Mouse (Mus musculus) ES-E14 (cell line): ENCODE measurements around the gene Hhipl1. TPM values are rescaled to one million over a fixed set of nuclear protein-coding genes. Genes with fewer than 3 reads are reported as not detected.
A peak's percentile ranks its signal among the peaks of the same experiment; 100 is the strongest.

ENCODE experiments used
- DNase-seq: peaks from one replicate; pipeline ENCODE4 v3.0.0-alpha.2; 2013; ENCODE audit warnings: low read depth, low spot score
- H3K27ac ChIP-seq: 2 replicates; pipeline ENCODE4 v1.5.1; 2012; ENCODE audit warnings: low read depth, mild to moderate bottlenecking, low read length, moderate library complexity, mixed read lengths; ENCODE audit not compliant: poor library complexity, insufficient read depth, severe bottlenecking
- H3K36me3 ChIP-seq: 2 replicates; pipeline ENCODE4 v1.6.1; 2012; ENCODE audit warnings: mild to moderate bottlenecking, low read length, moderate library complexity, mixed read lengths; ENCODE audit not compliant: control insufficient read depth, poor library complexity, insufficient read depth, severe bottlenecking
- H3K4me1 ChIP-seq, 2 experiments: fragments of 150-350 bp in 1 of 2; sonication (generic) in 1 of 2; 2 replicates each; pipeline ENCODE4 v1.6.1; 2012; ENCODE audit warnings: low read length in 2 of 2, mild to moderate bottlenecking in 1 of 2, mixed read lengths in 1 of 2; ENCODE audit not compliant: control insufficient read depth in 2 of 2, insufficient read depth in 2 of 2, poor library complexity in 1 of 2
- H3K4me3 ChIP-seq, 2 experiments: fragments of 150-350 bp in 1 of 2; sonication (generic) in 1 of 2; 2 replicates each; pipeline ENCODE4 v1.5.1; 2012; ENCODE audit warnings: low read length in 2 of 2, low read depth in 1 of 2, mild to moderate bottlenecking in 1 of 2, mixed read lengths in 1 of 2; ENCODE audit not compliant: insufficient read depth in 1 of 2, poor library complexity in 1 of 2, severe bottlenecking in 1 of 2
- H3K9ac ChIP-seq: 2 replicates; pipeline ENCODE4 v1.6.1; 2012; ENCODE audit warnings: low read depth, mild to moderate bottlenecking, low read length, mixed read lengths; ENCODE audit not compliant: poor library complexity, insufficient read depth, severe bottlenecking
- H3K9me3 ChIP-seq: fragments of 150-350 bp; sonication (generic); 2 replicates; pipeline ENCODE4 v1.6.1; 2012; ENCODE audit warnings: low read depth, mild to moderate bottlenecking, low read length; ENCODE audit not compliant: control insufficient read depth, insufficient read depth
- CHD2 ChIP-seq: IDR thresholded peaks from 2 replicates; pipeline ENCODE4 v1.6.1; 2014; ENCODE audit warnings: mild to moderate bottlenecking, low read depth, low read length, inconsistent platforms
- HCFC1 ChIP-seq: IDR thresholded peaks from 2 replicates; pipeline ENCODE4 v1.6.1; 2012; ENCODE audit warnings: low read length, inconsistent platforms, borderline replicate concordance; ENCODE audit not compliant: insufficient read depth
- MAFK ChIP-seq: IDR thresholded peaks from 2 replicates; pipeline ENCODE4 v1.6.1; 2014; ENCODE audit warnings: mild to moderate bottlenecking, low read depth, low read length, inconsistent platforms; ENCODE audit not compliant: insufficient read depth
- ZC3H11A ChIP-seq: IDR thresholded peaks from 2 replicates; pipeline ENCODE4 v1.6.1; 2012; ENCODE audit warnings: low read depth, mild to moderate bottlenecking, inconsistent platforms, low read length, borderline replicate concordance
- ZNF384 ChIP-seq: IDR thresholded peaks from 2 replicates; pipeline ENCODE4 v1.6.1; 2012; ENCODE audit warnings: low read depth, low read length, inconsistent platforms
- in situ Hi-C, 2 experiments: fragments of 600-800 bp; cut with MboI; formaldehyde crosslinking; loops; one replicate each; pipeline ENCODE4 v1.15.1; 2025; ENCODE audit warnings: low sequenced_read_pairs in 2 of 2, inconsistent platforms in 1 of 2; ENCODE audit not compliant: unreplicated experiment in 2 of 2
- total RNA-seq: library from RNA; depleted of rRNA; stranded (reverse); fragments of 300-350 nt; gene quantifications from 2 replicates; pipeline ENCODE4 v1.2.3, GENCODE M21; 2012; rRNA removed

Hhipl1 gene
- 0.53 and 1.0 TPM in 2 replicates for total RNA-seq

GRCm38 (mm10) chr12:108305812-108306794, at the start of gene Hhipl1:
Gene Hhipl1 (plus strand): TSS chr12:108306270.
- Histone ChIP-seq H3K9me3 (no peaks in the 10 kb centered on the region), H3K4me1 (peaks cover 0 to 10% of the 10 kb centered on the region in 2 experiments; a peak in 3 of 4 replicates), H3K4me3 (peak within 1 kb of the TSS; percentile 71 to 72), H3K27ac (no peak within 1 kb of the TSS), H3K36me3 (no peaks in the 10 kb centered on the region), H3K9ac (peak within 1 kb of the TSS; percentile 67)
- DNase-seq = no peak
- TF ChIP-seq ZC3H11A = no peak
- no peak for TF ChIP-seq HCFC1
- TF ChIP-seq CHD2 = no peak
- no peak for TF ChIP-seq ZNF384
- TF ChIP-seq MAFK = no peak
- in situ Hi-C loops = no loop called here

- no peaks in the 10 kb centered on the region for H3K36me3 ChIP-seq
- in situ Hi-C loops = no loop called here
- no peak overlapping the region for H3K9ac ChIP-seq
- DNase-seq = no peak
- no peak for TF ChIP-seq MAFK
- H3K27ac ChIP-seq = no peak overlapping the region
- H3K4me1 ChIP-seq = peaks cover 0 to 31% of the 10 kb centered on the region in 2 experiments; a peak in 2 of 4 replicates
- no peaks in the 10 kb centered on the region for H3K9me3 ChIP-seq
- no peak overlapping the region for H3K4me3 ChIP-seq
Observed at GRCm38 (mm10) chr12:108256734-108257133, 49.3 kb upstream of the Hhipl1 start.

- no peak for DNase-seq
- Histone ChIP-seq H3K4me1 (peaks cover 0 to 21% of the 10 kb centered on the region in 2 experiments; a peak in 2 of 4 replicates), H3K9ac (0 out of 2 replicates have a peak overlapping the region, but pooled peaks have one; percentile 5), H3K36me3 (no peaks in the 10 kb centered on the region), H3K4me3 (no peak overlapping the region), H3K9me3 (no peaks in the 10 kb centered on the region), H3K27ac (no peak overlapping the region)
- TF ChIP-seq ZC3H11A = no peak
- no peak for TF ChIP-seq HCFC1
- no peak for TF ChIP-seq CHD2
- no peak for TF ChIP-seq MAFK
- no peak for TF ChIP-seq ZNF384
- in situ Hi-C loops = no loop called here
Observed at GRCm38 (mm10) chr12:108259322-108260049, 46.6 kb upstream of the Hhipl1 start.

- H3K27ac ChIP-seq = no peak overlapping the region
- peaks cover 0 to 23% of the 10 kb centered on the region in 2 experiments; a peak in 1 of 4 replicates for H3K4me1 ChIP-seq
- no peaks in the 10 kb centered on the region for H3K36me3 ChIP-seq
- no peak overlapping the region for H3K9ac ChIP-seq
- no peak for TF ChIP-seq HCFC1
- no peak for TF ChIP-seq ZC3H11A
- no peak for TF ChIP-seq CHD2
- no peak for TF ChIP-seq ZNF384
- no peak for TF ChIP-seq MAFK
- H3K9me3 ChIP-seq = no peaks in the 10 kb centered on the region
- in situ Hi-C loops = no loop called here
- no peak for DNase-seq
- H3K4me3 ChIP-seq = no peak overlapping the region
Observed at GRCm38 (mm10) chr12:108260950-108261349, 45.1 kb upstream of the Hhipl1 start.
